Comparison of ENCODE assay signal across 15 mouse cellular contexts in the genomic region with DNA sequence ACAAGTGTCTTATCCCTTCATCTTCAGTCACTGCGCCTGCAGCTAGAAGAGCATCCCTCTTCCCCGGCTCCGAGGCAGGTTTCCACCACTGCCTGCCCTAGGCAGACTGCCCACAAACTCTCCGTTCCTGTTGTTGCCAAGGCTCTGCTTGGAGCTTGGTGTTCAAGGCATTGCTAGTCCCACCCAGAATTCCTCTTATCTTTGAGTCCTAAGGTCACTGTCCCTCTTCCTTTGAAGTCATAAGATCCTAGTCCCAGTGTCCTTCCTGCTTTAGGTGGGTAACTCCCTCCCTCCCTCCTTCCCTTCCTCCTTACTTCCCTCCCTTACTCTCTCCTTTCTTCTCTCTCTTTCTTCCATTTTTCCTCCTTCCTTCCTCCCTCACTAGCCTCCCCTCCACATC.
"Had no signal": no experiment of that assay in that cellular context is flagged by ENCODE, and none has a peak within 500 bp of the region (broad histone marks: within the 10 kb centered on the region; RNA-seq: fewer than 3 reads in every experiment).

No protein-coding gene starts in this region.

- H3K4me2 ChIP-seq: liver, embryonic 13.5 days; liver, embryonic 15.5 days; lung, embryonic 15.5 days; midbrain, embryonic 13.5 days; midbrain, embryonic 15.5 days; neural tube, embryonic 12.5 days had no signal

- H3K4me3 ChIP-seq: liver, embryonic 13.5 days; liver, embryonic 15.5 days; lung, embryonic 15.5 days; midbrain, embryonic 13.5 days; midbrain, embryonic 15.5 days; neural tube, embryonic 12.5 days had no signal

- ATAC-seq: liver, postnatal 0 days; lung, postnatal 0 days; midbrain, embryonic 13.5 days; midbrain, embryonic 15.5 days had no signal

- H3K9me3 ChIP-seq: liver, embryonic 13.5 days; liver, embryonic 15.5 days; lung, embryonic 15.5 days; midbrain, embryonic 13.5 days; midbrain, embryonic 15.5 days; neural tube, embryonic 12.5 days had no signal

- H3K9ac ChIP-seq: liver, embryonic 13.5 days; liver, embryonic 15.5 days; liver, postnatal 0 days; lung, embryonic 15.5 days; midbrain, embryonic 13.5 days; midbrain, embryonic 15.5 days; neural tube, embryonic 12.5 days had no signal

- H3K27ac ChIP-seq: liver, embryonic 13.5 days; liver, embryonic 15.5 days; lung, embryonic 15.5 days; macrophage; midbrain, embryonic 13.5 days; midbrain, embryonic 15.5 days; neural tube, embryonic 12.5 days had no signal

- H3K27me3 ChIP-seq: liver, embryonic 13.5 days; liver, embryonic 15.5 days; lung, embryonic 15.5 days; midbrain, embryonic 13.5 days; midbrain, embryonic 15.5 days; neural tube, embryonic 12.5 days had no signal

- DNase-seq: liver, embryonic 13.5 days; liver, postnatal 0 days; lung, adult 2 months; lung, postnatal 14 days; lung, postnatal 36 days; right cerebral cortex, postnatal 14 days; thymus, adult 18-20 months; thymus, postnatal 14 days had no signal

- H3K4me1 ChIP-seq: liver, embryonic 13.5 days; liver, embryonic 15.5 days had no signal

- H3K36me3 ChIP-seq: liver, embryonic 13.5 days; liver, embryonic 15.5 days; lung, embryonic 15.5 days; midbrain, embryonic 13.5 days; midbrain, embryonic 15.5 days; neural tube, embryonic 12.5 days had no signal
